Mouse (Mus musculus) liver, postnatal 0 days (tissue): ENCODE results near the gene Acer3. TPM values are rescaled to one million over a fixed set of nuclear protein-coding genes. Genes with fewer than 3 reads are reported as not detected.

Experiments
- ATAC-seq: fragments of 200-750 bp; cut with Nextera tagmentation; 2 replicates; pipeline ENCODE4 v1.8.0; 2017; ENCODE audit warnings: mild to moderate bottlenecking, moderate library complexity
- DNase-seq: peaks from one replicate; pipeline ENCODE4 v3.0.0-alpha.2; 2016
- H3K27ac ChIP-seq: fragments of 300-500 bp; sonication (generic); 2 replicates; pipeline ENCODE4 v1.5.1; 2014; ENCODE audit warnings: antibody characterized with exemption, moderate library complexity, mild to moderate bottlenecking, low read depth
- H3K27me3 ChIP-seq: fragments of 300-500 bp; sonication (generic); 2 replicates; pipeline ENCODE4 v1.6.1; 2014; ENCODE audit warnings: low read length, control low read depth, mixed read lengths; ENCODE audit not compliant: insufficient read depth
- H3K36me3 ChIP-seq: fragments of 300-500 bp; sonication (generic); replicated peaks from 2 replicates; pipeline ENCODE4 v1.6.1; 2014; ENCODE audit warnings: mild to moderate bottlenecking, control low read depth, low read length, moderate library complexity, mixed read lengths; ENCODE audit not compliant: insufficient read depth
- H3K4me1 ChIP-seq: fragments of 300-500 bp; sonication (generic); 2 replicates; pipeline ENCODE4 v1.6.1; 2014; ENCODE audit warnings: antibody characterized with exemption, mild to moderate bottlenecking, control low read depth; ENCODE audit not compliant: insufficient read depth
- H3K4me2 ChIP-seq: fragments of 300-500 bp; sonication (generic); 2 replicates; pipeline ENCODE4 v1.6.1; 2014; ENCODE audit warnings: low read depth, mild to moderate bottlenecking, low read length, moderate library complexity, mixed read lengths
- H3K4me3 ChIP-seq: fragments of 300-500 bp; sonication (generic); 2 replicates; pipeline ENCODE4 v1.5.1; 2014; ENCODE audit warnings: low read depth, low read length
- H3K9ac ChIP-seq: fragments of 300-500 bp; sonication (generic); replicated peaks from 2 replicates; pipeline ENCODE4 v1.6.1; 2014; ENCODE audit warnings: mild to moderate bottlenecking, moderate library complexity
- H3K9me3 ChIP-seq: fragments of 300-500 bp; sonication (generic); 2 replicates; pipeline ENCODE4 v1.6.1; 2016; ENCODE audit warnings: mild to moderate bottlenecking, control low read depth, low read length, mixed read lengths
- CTCF ChIP-seq: sonication (generic); IDR thresholded peaks from 2 replicates; pipeline ENCODE4 v1.5.1; 2016; ENCODE audit warnings: antibody characterized with exemption, low read depth
- EP300 ChIP-seq: IDR thresholded peaks from 2 replicates; pipeline ENCODE4 v1.6.1; 2016; ENCODE audit warnings: antibody characterized with exemption, low read depth, mild to moderate bottlenecking
- WGBS: fragments of 180-500 bp; shearing (Covaris S2); extraction: QIAGEN DNeasy Blood & Tissue Kit; methylation state at CpG from one replicate; pipeline ENCODE4 v1.1.7; 2014; ENCODE audit not compliant: insufficient replicate concordance; 5-methylcytosine and 5-hydroxymethylcytosine counted together
- polyA plus RNA-seq: library from polyadenylated mRNA; unstranded; fragments of >200 nt; fragmentation: Nextera tagmentation; extraction: Ambion mirVana; gene quantifications from 2 replicates; pipeline ENCODE4 v1.2.1, GENCODE M21; 2015

Gene Acer3
- polyA plus RNA-seq, 1 experiment from 2014 or later = 18.7 TPM

GRCm38 (mm10) chr7:98202946-98203345, 118.1 kb downstream of the Acer3 start:
- TF ChIP-seq CTCF (no peak), EP300 (no peak)
- DNase-seq = no peak
- ATAC-seq = no peak
- no peaks in the 10 kb centered on the region for H3K36me3 ChIP-seq
- whole genome bisulfite sequencing = 74% methylated on average over 4 of the region's 4 CpGs
- no peaks in the 10 kb centered on the region for H3K9me3 ChIP-seq
- H3K4me3 ChIP-seq = no peak overlapping the region
- H3K27ac ChIP-seq = no peak overlapping the region
- H3K9ac ChIP-seq = no peak overlapping the region
- H3K27me3 ChIP-seq = 0 out of 2 replicates have a peak, but pooled peaks cover 3% of the 10 kb centered on the region
- H3K4me1 ChIP-seq = no peaks in the 10 kb centered on the region
- H3K4me2 ChIP-seq = no peak overlapping the region

GRCm38 (mm10) chr7:98201493-98202028, 119.4 kb downstream of the Acer3 start:
- 81% methylated on average over 5 of the region's 5 CpGs for WGBS
- DNase-seq (no peak), ATAC-seq (no peak)
- Histone ChIP-seq H3K27ac (no peak overlapping the region), H3K9ac (no peak overlapping the region), H3K4me1 (no peaks in the 10 kb centered on the region), H3K9me3 (no peaks in the 10 kb centered on the region), H3K4me3 (no peak overlapping the region), H3K4me2 (no peak overlapping the region), H3K36me3 (no peaks in the 10 kb centered on the region), H3K27me3 (0 out of 2 replicates have a peak, but pooled peaks cover 6% of the 10 kb centered on the region)
- TF ChIP-seq CTCF (no peak), EP300 (no peak)

- no peak overlapping the region for H3K9ac ChIP-seq
- TF ChIP-seq EP300 (no peak), CTCF (no peak)
- ATAC-seq (no peak), DNase-seq (no peak)
- H3K4me3 ChIP-seq = no peak overlapping the region
- 74% methylated on average over 3 of the region's 3 CpGs for WGBS
- H3K27ac ChIP-seq = no peak overlapping the region
- H3K27me3 ChIP-seq = peaks cover 6% of the 10 kb centered on the region
- peaks cover 3% of the 10 kb centered on the region; the same call in 1 of the 2 replicates for H3K4me1 ChIP-seq
- no peaks in the 10 kb centered on the region for H3K9me3 ChIP-seq
- H3K36me3 ChIP-seq = no peaks in the 10 kb centered on the region
- no peak overlapping the region for H3K4me2 ChIP-seq
These were observed 120.6 kb downstream of the Acer3 start for GRCm38 (mm10) chr7:98200396-98200795.

GRCm38 (mm10) chr7:98199381-98199780, 121.6 kb downstream of the Acer3 start, which contains the start of gene B3gnt6:
Gene B3gnt6 (minus strand): TSS chr7:98199481.
- H3K9me3 ChIP-seq = no peaks in the 10 kb centered on the region
- no peak within 1 kb of the TSS for H3K9ac ChIP-seq
- ATAC-seq = no peak
- no peak for DNase-seq
- H3K27ac ChIP-seq = no peak within 1 kb of the TSS
- TF ChIP-seq EP300 (no peak), CTCF (no peak)
- 86% methylated on average over 4 of the region's 4 CpGs for WGBS
- H3K4me1 ChIP-seq = peaks cover 5% of the 10 kb centered on the region
- no peak within 1 kb of the TSS for H3K4me2 ChIP-seq
- H3K4me3 ChIP-seq = no peak within 1 kb of the TSS
- peaks cover 16% of the 10 kb centered on the region for H3K27me3 ChIP-seq
- H3K36me3 ChIP-seq = no peaks in the 10 kb centered on the region

GRCm38 (mm10) chr7:98195151-98195801, 125.7 kb downstream of the Acer3 start:
- H3K27ac ChIP-seq = no peak overlapping the region
- WGBS = 32% methylated on average over 10 of the region's 10 CpGs
- no peak overlapping the region for H3K4me3 ChIP-seq
- H3K4me2 ChIP-seq = no peak overlapping the region
- H3K27me3 ChIP-seq = peaks cover 40% of the 10 kb centered on the region
- no peak for TF ChIP-seq CTCF
- TF ChIP-seq EP300 = no peak
- H3K36me3 ChIP-seq = no peaks in the 10 kb centered on the region
- H3K9me3 ChIP-seq = no peaks in the 10 kb centered on the region
- peaks cover 17% of the 10 kb centered on the region for H3K4me1 ChIP-seq
- H3K9ac ChIP-seq = no peak overlapping the region
- no peak for ATAC-seq
- DNase-seq = peak; percentile 14

- Histone ChIP-seq H3K9me3 (no peaks in the 10 kb centered on the region), H3K4me1 (peaks cover 17% of the 10 kb centered on the region), H3K27me3 (peaks cover 40% of the 10 kb centered on the region), H3K9ac (no peak overlapping the region), H3K4me3 (peak overlapping the region; percentile 35), H3K27ac (no peak overlapping the region), H3K4me2 (peak overlapping the region; percentile 72), H3K36me3 (no peaks in the 10 kb centered on the region)
- ATAC-seq = 0 out of 2 replicates have a peak, but pooled peaks have one; percentile 31
- TF ChIP-seq CTCF (no peak), EP300 (no peak)
- 3% methylated on average over 61 of the region's 61 CpGs for WGBS
- DNase-seq = peak; percentile 31
These were observed 126.8 kb downstream of the Acer3 start for GRCm38 (mm10) chr7:98194026-98194792.
